Mouse (Mus musculus) lung, adult 10 weeks (tissue): ENCODE measurements around the gene Ints3. TPM values are rescaled to one million over a fixed set of nuclear protein-coding genes. Genes with fewer than 3 reads are reported as not detected.

Experiments used
- polyA plus RNA-seq: library from polyadenylated mRNA; stranded (reverse); fragments of 350-450 nt; fragmentation: Illumina TruSeq; extraction: RNeasy Lipid Tissue Mini Kit (QIAGEN cat#74804); gene quantifications from one replicate; pipeline ENCODE4 v1.2.3, GENCODE M21; 2014; ENCODE audit warnings: low read depth, low replicate concordance; ENCODE audit not compliant: insufficient read depth

The Ints3 gene
- polyA plus RNA-seq, result 13.3 TPM

GRCm38 (mm10) chr3:90433381-90434020 lies at the start of gene Ints3:
Gene Ints3 (minus strand): TSS chr3:90433622.

GRCm38 (mm10) chr3:90475831-90476611 lies 42.6 kb upstream of the Ints3 start, which contains the start of gene Ilf2:
Gene Ilf2 (plus strand): TSS chr3:90476126.

GRCm38 (mm10) chr3:90465686-90466310 lies 32.4 kb upstream of the Ints3 start, which contains the start of gene Npr1:
Gene Npr1 (minus strand): TSS chr3:90465866.

GRCm38 (mm10) chr3:90389511-90390490 lies 43.6 kb downstream of the Ints3 start, which contains the start of gene Slc27a3:
Gene Slc27a3 (minus strand): TSS chr3:90389938.

Other genes with a start within 250 kb of the Ints3 start
- 6,956 TPM for gene Rps27, start 220.0 kb downstream of the Ints3 start, polyA plus RNA-seq
- 19.0 TPM for gene Rab13, start 219.9 kb downstream of the Ints3 start, polyA plus RNA-seq
- 75.8 TPM for gene Jtb, start 202.0 kb downstream of the Ints3 start, polyA plus RNA-seq
- gene Creb3l4, start 190.1 kb downstream of the Ints3 start, polyA plus RNA-seq, result 1.8 TPM
- 61.5 TPM for gene Slc39a1, start 185.4 kb downstream of the Ints3 start, polyA plus RNA-seq
- gene Crtc2, start 179.5 kb downstream of the Ints3 start, polyA plus RNA-seq, result 24.8 TPM
- gene Dennd4b, start 168.4 kb downstream of the Ints3 start, polyA plus RNA-seq, result 5.8 TPM
- gene Gatad2b, start 140.4 kb downstream of the Ints3 start, polyA plus RNA-seq, result 7.2 TPM
- 10.0 TPM for gene Slc27a3, start 43.7 kb downstream of the Ints3 start, polyA plus RNA-seq
- 45.6 TPM for gene Npr1, start 32.2 kb upstream of the Ints3 start, polyA plus RNA-seq
- gene Ilf2, start 42.5 kb upstream of the Ints3 start, polyA plus RNA-seq, result 48.9 TPM
- 47.6 TPM for gene Snapin, start 57.4 kb upstream of the Ints3 start, polyA plus RNA-seq
- gene Chtop, start 75.9 kb upstream of the Ints3 start, polyA plus RNA-seq, result 88.2 TPM
- gene S100a1, start 80.8 kb upstream of the Ints3 start, polyA plus RNA-seq, result 381 TPM
- gene S100a13, start 80.8 kb upstream of the Ints3 start, polyA plus RNA-seq, result 199 TPM
- gene S100a14, start 93.2 kb upstream of the Ints3 start, polyA plus RNA-seq, result 25.7 TPM
- gene S100a16, start 103.6 kb upstream of the Ints3 start, polyA plus RNA-seq, result 329 TPM
- gene S100a3, start 127.0 kb upstream of the Ints3 start, polyA plus RNA-seq, result 1.1 TPM
- not detected for gene S100a2, start 156.6 kb upstream of the Ints3 start, polyA plus RNA-seq
- gene Gm42674, start 168.3 kb upstream of the Ints3 start, polyA plus RNA-seq, result not detected
- 223 TPM for gene S100a4, start 170.1 kb upstream of the Ints3 start, polyA plus RNA-seq
- not detected for gene S100a5, start 174.9 kb upstream of the Ints3 start, polyA plus RNA-seq
- 962 TPM for gene S100a6, start 179.3 kb upstream of the Ints3 start, polyA plus RNA-seq
- gene S100a7a, start 220.4 kb upstream of the Ints3 start, polyA plus RNA-seq, result 1.2 TPM
- 241 TPM for gene S100a8, start 235.4 kb upstream of the Ints3 start, polyA plus RNA-seq